Mouse (Mus musculus) v-Abl transformed pro-B cells (cell line): ENCODE data around the gene Med8.

Experiments
- in situ Hi-C, 2 experiments: fragments of 400-800 bp; cut with MboI; formaldehyde crosslinking; loops; one replicate each; pipeline ENCODE4 v1.15.1; 2025; ENCODE audit not compliant: unreplicated experiment in 2 of 2

Med8 gene

DNA sequence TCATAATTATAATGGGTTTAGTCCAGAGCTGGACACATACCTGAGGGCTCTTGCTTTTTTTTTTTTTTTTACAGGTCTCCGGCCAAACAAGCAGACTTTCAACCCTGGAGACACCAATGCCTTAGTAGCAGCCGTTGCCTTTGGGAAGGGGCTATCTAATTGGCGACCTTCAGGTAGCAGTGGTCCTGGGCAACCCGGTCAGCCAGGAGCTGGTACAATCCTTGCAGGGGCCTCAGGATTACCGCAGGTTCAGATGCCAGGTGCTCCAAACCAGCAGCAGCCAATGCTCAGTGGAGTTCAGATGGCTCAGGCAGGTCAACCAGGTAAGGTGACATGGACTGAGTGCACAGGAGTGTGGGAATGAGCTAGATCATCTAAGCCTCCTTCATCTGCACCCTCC, 4.4 kb downstream of the Med8 start:
- in situ Hi-C loops, result loop anchor here in 1 of 2 experiments (25.0 kb wide), 1 partner anchor 774 kb away; the partner anchor contains the start of genes Ermap and Svbp

DNA sequence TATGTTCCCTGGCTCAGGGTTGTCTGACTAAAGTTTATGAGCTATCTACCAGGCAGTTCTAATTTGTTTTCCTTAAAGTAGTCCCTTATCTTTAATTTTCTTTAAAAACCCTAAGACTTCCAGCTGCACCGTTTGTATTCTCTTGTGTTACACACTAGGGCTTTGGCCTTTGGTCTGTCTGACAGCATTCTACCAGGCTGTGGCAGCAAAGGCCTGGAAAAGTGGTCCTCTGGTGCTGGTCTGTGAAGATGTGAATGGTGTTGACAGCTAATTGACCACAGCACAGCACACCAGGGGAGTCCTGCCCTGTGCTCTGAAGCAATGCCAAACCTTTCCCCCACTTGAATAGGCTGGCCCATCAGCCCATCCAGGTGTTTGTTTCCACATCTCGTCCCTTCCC, 6.6 kb downstream of the Med8 start:
- in situ Hi-C loops, result loop anchor here in 1 of 2 experiments (25.0 kb wide), 1 partner anchor 772 kb away; the partner anchor contains the start of genes Ermap and Svbp

DNA sequence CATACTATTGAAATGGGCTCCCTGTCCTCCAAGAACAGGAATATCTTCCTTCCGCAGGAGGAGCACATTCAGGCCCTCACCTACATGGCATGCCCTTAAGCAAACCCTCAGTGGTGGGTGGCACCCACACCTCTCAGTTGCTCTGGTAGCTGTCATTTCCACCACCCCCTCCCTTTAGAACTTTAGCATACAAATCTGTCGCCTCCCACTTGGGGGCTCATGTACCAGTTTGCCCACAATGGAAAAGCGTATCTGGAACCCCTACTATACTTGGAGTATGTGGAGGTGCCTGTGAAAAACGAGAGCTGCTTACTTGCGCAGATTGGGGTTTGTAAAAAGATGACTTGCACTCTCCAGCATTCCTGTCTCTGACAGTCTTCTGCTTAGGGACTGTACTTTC, 7.2 kb downstream of the Med8 start:
- in situ Hi-C loops, result loop anchor here in 1 of 2 experiments (25.0 kb wide), 1 partner anchor 771 kb away; the partner anchor contains the start of genes Ermap and Svbp

DNA sequence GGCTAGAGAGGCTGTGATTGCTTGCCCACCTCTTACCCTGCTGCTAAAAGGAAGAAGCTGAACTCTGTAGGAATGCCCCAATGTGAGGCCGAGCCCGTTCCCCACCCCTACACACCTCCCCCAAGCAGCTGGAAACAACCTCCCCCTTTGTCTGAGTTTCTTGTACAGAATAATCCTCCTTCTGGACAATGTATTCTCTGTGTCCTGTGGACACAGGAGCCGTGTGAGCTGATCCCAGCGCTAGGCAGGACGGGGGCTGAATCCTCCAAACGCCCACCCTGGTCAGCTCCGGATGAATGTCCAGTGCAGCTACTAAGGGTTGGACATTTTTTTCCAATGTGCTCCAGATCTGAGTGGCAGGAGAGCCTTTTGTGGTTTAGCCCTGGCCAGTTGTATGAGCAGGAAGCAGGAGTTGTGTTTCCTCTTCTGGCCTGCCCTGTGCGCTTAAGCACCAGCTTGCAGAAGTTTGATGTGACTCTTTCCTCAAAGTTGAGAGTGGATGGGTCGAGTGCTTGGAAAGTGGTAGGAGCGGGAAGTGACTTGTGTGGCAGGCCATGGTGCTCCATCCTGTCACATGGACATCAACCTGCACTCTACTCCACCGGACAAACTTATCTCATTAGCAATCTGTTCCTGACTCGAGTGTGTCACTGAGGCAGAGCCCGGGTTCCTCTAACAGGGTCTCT, 8.1 kb downstream of the Med8 start:
- in situ Hi-C loops, result loop anchor here in 1 of 2 experiments (25.0 kb wide), 1 partner anchor 770 kb away; the partner anchor contains the start of genes Ermap and Svbp

DNA sequence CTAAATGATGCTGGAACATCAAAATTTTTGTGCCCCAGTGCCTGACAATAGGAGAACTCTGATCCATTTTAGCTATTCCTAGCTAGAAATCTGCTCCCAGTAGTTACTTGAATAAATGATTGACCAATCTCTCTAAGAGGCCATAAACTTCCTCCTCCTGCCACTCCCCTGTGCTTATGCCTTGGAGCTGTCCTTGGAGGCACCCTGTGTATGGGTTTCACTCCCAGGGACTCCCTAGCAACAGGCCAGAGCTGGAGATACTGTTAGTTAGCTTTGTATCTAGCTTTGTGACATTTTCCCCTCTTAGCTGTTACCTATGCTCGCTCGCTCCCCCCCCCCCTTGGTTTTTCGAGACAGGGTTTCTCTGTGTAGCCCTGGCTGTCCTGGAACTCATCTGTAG, 12.2 kb downstream of the Med8 start:
- in situ Hi-C loops, result loop anchor here in 1 of 2 experiments (25.0 kb wide), 1 partner anchor 766 kb away; the partner anchor contains the start of genes Ermap and Svbp

DNA sequence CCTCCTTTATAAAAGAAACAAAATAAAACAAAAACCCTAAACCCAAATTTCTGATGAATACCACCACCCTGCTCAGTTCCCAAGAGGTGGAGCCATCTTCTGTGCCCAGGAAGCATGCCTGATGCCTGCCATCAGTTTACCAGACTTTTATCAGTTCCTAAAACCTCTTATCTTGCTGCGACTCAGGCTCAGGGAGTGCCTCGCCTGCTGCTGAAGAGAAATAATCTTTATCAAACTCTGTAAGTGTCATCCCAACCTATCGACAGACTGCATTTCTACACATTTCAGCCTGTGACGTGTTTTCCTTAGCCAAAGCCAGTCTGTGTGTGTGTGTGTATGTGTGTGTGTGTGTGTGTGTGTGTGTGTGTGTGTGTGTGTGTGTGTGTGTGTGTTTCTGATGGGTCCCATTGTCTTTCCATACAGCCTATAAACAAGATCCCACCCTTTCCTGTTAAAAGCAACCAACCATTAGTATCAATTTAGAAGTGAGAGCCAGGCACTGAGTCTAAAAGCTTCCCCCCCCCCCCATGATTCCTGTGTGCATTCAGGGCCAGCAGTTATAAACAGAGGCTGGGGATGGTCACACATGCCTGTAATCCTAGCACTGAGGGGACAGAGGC, 15.5 kb downstream of the Med8 start:
- in situ Hi-C loops, result loop anchor here in 1 of 2 experiments (25.0 kb wide), 1 partner anchor 763 kb away; the partner anchor contains the start of genes Ermap and Svbp

DNA sequence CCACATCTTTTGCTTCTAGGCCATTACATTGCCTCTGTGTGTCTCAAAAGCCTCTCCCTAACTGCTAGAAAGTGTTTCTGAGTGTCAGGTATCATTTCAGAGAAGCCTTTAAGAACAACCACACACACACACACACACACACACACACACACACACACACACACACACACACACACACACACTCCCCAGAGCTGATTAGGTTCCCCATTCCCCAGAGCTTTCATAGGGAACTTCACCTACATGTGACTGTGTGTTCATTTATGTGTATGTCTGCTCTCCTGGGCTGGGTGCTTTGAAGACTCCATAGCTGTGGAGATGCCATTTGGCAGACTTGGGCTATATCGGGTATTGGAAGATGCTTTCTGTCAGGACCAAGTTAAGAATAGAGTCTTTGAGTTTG, 16.2 kb downstream of the Med8 start:
- in situ Hi-C loops, result no loop called here

DNA sequence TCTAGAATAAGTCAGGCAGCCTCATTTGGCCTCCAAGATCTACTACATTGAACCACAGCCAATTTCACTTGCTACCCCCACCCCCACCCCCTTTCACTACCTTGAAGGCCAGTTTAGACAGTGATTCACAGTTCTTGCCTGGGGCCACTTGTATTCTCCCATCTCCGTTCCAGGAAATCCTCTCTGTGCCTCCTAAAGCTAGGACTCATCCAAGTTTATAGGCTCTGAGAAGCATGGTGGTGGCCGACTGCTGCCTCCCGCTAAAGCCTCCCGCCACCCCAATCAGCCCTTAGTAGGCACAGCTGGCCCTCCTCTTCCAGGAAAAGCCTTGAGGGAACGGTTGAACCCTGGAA, 18.3 kb downstream of the Med8 start:
- in situ Hi-C loops, result no loop called here

DNA sequence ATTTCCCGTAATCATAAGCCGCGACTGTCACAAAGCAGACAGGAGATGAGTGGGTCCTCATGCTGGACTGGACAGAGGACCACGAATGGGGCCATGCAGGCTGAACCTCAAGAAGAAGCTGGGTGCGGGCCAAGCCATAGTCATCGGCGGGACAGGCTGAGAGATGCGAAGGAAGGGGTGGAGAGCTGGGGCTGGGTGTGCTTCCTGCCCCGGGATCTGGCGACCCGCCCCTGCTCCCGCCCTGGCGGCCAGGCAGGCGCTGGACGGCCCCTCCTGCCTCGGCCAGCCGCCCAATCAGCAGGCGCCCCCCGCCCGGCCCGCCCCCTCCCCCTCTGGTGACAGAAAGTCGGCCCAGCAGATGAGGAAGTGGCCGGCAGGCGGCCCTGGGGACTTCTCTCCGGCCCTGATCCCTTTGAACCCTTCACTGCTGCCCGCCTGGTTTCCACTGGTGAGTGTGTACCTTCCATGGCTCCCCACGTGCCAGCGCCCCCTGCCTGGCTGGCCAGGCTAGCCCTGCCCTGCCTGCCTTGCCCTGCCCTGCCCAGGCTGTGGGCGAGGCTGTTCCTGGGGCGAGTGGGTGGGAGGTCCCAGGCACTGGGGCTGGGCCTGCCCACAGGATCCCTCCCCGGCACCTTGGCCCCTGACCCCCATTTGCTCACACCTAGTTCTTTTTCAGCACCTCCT, 18.8 kb downstream of the Med8 start, which contains the start of gene Elovl1:
TSS of gene Elovl1 (plus strand) at position 326 of the 684 bp plus-strand sequence.
- in situ Hi-C loops, result no loop called here

DNA sequence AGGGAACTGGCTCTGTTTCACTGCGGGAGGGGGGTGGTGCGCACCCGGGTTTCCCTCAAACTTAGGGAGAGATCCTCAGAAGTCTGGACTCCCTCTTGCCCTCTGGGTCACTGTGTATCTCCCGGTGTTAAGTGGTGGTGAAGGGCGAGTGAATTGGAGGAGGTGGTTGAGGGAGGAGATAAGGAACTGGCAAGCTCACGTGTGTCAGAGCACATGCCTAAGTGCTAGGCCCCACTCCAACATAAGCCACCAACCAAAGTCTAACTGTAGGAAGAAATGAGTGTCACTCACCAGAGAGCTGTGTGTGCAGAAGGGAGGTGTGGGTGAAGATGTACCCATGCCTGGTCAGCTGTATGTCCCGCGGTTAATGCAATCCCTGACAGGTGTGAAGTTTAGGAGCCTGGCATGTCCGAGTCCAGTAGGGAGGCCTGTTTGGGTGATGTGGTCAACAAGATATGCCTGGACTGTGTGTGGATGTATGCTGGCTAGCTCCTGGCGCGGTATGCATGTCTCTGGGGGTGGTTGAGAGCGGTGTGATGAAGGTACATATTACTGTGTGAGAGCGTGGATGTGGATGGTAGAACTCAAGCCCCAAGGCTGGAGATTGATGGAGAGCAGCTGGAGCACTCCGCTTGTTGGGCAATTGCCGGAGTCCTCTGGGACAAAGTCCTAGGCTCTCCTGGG, 19.5 kb downstream of the Med8 start:
- in situ Hi-C loops, result no loop called here

DNA sequence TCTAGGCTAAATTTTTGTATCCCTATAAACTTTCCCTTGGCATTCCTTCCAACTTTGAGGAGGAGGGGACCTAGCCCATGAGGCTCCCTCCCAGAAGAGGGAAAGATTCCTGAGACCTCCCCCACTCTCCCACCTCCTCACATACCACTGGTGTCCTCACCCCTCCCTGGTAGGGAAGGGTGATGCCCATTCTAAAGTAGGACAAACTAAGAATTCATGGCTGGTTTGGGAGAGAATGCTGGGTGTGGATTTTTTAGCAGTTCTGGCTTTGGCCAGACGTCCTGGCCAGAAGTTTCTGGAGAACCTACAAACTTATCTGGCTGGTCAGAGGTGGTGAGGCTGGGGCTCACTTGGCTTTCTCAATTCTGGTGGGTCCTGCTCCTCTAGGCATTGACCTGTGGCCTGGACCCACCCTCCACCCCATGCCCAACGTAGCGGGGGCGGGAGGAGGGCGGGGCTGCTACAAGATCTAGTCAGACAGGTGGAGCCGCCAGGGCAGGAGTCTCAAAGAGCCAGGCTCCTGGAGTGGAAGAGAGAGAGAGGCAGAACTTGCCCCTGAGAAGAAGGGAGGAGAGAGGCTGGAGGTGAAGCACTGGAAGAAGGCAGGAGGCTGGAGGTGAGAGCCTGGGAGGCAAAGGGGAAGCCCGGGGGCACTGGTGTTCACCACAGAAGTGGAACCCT, 20.2 kb downstream of the Med8 start:
- in situ Hi-C loops, result no loop called here

DNA sequence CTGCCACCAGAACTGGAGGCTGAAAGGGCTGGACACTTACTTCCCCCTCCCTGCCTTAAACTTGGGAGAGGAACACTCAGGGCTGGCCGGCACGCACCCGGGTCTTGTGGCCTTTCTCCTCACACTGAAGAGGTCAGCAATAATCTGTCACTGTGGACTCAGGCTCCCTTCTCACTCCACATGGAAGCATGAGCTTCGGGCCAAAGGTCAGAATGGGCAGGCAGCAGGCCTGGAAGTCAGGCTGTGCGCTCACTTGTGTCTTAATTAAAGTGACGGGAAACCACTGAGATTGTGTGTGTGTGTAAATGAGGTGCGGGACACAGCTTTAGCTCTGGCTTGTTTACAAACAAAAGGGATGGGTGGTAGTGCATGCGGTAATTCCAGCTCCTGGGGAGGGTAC, 23.2 kb downstream of the Med8 start:
- in situ Hi-C loops, result loop anchor here in 1 of 2 experiments (10.0 kb wide), 1 partner anchor 192 kb away; the partner anchor contains the start of genes Cfap57 and Ebna1bp2

DNA sequence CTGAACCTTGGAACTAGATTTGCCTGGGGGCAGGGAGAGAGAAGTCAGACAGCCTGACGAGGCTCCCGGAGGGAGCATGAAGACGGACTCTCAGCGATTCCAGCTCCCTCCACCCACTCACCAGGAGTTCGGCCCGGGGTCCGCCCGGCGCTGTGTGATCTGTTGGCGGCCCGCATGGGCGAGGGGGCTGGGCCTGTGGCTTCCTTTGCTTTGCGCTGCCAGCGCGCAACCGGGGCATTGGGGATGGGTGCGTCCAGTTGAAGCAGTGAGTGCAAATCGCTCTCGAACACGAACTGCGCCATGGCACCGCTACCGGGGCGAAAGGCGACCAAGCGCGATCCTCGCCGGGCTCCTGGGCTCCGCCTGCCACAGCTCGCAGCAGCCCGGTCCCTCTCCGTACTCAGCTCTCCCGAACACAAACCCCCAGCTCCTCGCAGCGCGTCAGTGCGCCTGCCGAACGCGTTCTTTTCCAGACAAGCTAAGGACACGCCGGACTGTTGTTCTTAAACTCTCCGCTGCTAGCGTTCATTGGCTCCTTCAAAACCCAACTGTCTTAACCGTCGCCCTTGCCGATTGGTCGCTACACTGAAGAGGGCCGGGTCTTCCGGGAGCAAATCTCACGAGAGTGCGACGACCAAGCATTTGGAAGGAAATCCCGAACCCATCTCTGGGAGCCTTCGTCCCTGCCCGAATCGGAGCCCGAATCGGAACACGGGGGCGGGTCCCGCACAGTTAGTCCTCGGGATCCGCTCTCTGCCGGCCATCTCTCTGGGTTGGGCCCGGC, 27.9 kb downstream of the Med8 start, which contains the start of gene Cdc20:
TSS of gene Cdc20 (minus strand) at position 533 of the 784 bp plus-strand sequence.
- in situ Hi-C loops, result loop anchor here in 1 of 2 experiments (10.0 kb wide), 1 partner anchor 188 kb away; the partner anchor contains the start of genes Cfap57 and Ebna1bp2

DNA sequence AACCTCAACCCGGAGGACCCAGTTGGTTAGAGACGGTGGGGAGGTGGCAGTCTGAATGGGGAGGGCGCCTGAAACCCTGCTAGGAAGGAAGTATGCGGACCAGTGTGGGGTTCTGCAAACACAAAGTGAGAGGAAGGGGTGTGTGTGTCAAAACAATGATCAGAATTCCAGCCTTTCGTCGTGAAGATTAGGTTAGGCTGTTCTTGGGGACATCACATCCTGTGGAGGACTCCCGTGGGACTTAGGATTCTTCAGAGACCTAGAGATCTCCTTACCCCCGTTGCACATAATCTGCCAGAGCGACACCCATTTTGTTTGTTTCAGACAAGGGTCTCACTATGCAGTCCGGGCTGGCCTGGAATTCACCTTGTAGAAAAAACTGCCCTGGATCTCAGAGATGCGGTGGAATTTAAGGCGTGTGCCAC, 28.7 kb downstream of the Med8 start:
- in situ Hi-C loops, result loop anchor here in 1 of 2 experiments (10.0 kb wide), 1 partner anchor 187 kb away; the partner anchor contains the start of genes Cfap57 and Ebna1bp2

DNA sequence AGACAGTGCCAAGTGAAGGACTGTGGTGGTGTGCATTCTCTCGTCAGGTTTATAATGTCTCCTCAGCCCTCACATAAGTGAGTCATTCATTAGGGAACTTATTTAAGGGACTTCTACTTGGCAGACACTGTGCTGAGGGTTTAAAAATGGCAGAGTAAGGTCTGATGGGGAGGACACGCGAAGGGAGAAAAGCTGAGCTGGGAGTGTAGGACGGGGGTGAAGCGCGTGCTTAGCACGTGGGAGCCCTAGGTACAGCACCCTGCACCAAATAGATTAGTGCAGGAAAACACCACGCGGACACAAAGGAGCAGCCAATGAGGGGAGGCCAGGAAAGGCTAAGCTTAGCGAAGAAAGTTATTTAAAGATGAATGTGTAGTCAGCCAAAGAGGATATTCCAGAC, 36.0 kb downstream of the Med8 start:
- in situ Hi-C loops, result no loop called here

DNA sequence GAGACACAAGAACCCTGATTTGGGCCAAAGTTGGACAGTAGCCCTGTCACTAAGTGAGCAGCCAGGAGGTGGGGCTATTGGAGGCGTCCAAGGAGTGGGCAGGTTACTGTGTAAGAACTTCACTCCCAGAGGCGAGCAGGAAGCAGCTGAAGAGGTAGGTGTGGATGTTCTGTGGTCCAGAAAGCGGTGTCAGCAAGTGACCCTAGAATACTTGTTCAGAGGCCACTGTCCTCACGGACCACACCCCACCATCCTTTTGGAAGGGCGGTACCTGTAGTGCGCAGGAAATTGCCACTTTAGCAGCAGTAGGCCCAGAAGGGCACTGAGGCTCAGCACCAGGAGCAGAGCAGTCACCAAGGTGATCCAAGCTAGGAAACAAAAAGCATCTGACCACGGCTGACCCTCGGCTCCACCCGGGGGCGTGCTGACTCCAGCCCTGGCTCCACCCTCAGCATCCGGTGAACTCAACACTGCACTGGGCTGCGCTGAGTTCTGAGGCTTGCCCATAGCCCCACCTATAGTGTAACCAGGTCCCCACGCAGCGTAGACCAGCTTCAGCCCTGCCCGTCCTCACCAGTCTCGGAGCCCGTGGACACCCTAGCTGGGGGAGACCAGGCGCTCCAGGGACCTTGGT, 36.8 kb downstream of the Med8 start:
- in situ Hi-C loops, result no loop called here

DNA sequence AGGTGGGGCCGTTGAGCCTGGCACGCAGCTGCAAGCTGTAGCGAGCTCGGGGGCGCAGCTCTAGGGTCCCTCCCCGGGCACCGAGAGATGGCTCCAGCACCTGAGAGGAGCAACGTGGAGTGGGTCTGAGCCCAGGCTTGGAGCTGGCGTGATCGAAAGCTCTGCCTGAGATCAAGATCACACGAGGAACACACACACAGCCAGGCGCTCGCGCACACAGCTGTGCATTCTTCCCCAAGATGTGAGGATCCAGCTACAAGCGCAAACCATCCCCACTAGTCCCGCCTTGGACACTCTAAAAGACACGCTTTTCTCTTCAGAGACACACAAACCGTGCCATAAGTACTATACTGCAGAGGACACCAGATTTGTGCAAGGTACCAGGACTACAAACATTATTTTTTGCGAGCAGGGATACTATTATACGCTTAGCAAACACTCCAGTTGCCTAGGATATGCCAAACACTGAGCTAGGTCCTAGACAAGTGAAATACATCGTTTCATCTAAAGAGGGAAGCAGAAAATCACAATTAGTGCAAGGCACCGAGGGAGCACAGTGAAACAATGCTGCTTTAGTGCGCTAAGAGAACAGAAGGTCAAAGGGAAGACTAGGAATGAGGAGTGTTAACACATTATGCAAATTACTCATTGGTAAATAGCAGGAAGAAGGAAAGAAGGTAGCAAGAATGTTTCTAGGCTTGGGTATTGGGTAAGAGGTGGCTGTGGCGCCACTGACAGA, 37.4 kb downstream of the Med8 start:
- in situ Hi-C loops, result no loop called here
